Mouse (Mus musculus) forebrain, embryonic 15.5 days (tissue): ENCODE results near the gene Trpm3. TPM values are rescaled to one million over a fixed set of nuclear protein-coding genes. Genes with fewer than 3 reads are reported as not detected.

Experiments used
- ATAC-seq: fragments of 200-750 bp; cut with Nextera tagmentation; replicated peaks from 2 replicates; pipeline ENCODE4 v1.8.0; 2017; ENCODE audit warnings: mild to moderate bottlenecking, moderate TSS enrichment, moderate library complexity
- H3K27ac ChIP-seq: fragments of 300-500 bp; sonication (generic); replicated peaks from 2 replicates; pipeline ENCODE4 v1.5.1; 2015; ENCODE audit warnings: mild to moderate bottlenecking, inconsistent platforms
- H3K27me3 ChIP-seq: fragments of 300-500 bp; sonication (generic); 2 replicates; pipeline ENCODE4 v1.6.1; 2015; ENCODE audit warnings: inconsistent platforms
- H3K36me3 ChIP-seq: fragments of 300-500 bp; sonication (generic); 2 replicates; pipeline ENCODE4 v1.6.1; 2015; ENCODE audit warnings: mild to moderate bottlenecking, inconsistent platforms
- H3K4me1 ChIP-seq: fragments of 300-500 bp; sonication (generic); 2 replicates; pipeline ENCODE4 v1.6.1; 2015; ENCODE audit warnings: inconsistent platforms
- H3K4me2 ChIP-seq: fragments of 300-500 bp; sonication (generic); replicated peaks from 2 replicates; pipeline ENCODE4 v1.6.1; 2015; ENCODE audit warnings: mild to moderate bottlenecking, inconsistent platforms
- H3K4me3 ChIP-seq: fragments of 300-500 bp; sonication (generic); 2 replicates; pipeline ENCODE4 v1.5.1; 2015; ENCODE audit warnings: mild to moderate bottlenecking, inconsistent platforms
- H3K9ac ChIP-seq: fragments of 300-500 bp; sonication (generic); replicated peaks from 2 replicates; pipeline ENCODE4 v1.6.1; 2015; ENCODE audit warnings: mild to moderate bottlenecking, inconsistent platforms
- H3K9me3 ChIP-seq: fragments of 300-500 bp; sonication (generic); 2 replicates; pipeline ENCODE4 v1.6.1; 2016; ENCODE audit warnings: inconsistent platforms
- WGBS: fragments of 180-500 bp; shearing (Covaris S2); methylation state at CpG from one replicate; pipeline ENCODE4 v1.1.7; 2015; ENCODE audit warnings: mixed read lengths; 5-methylcytosine and 5-hydroxymethylcytosine counted together
- polyA plus RNA-seq: library from polyadenylated mRNA; unstranded; fragments of >200 nt; fragmentation: Nextera tagmentation; extraction: Ambion mirVana; gene quantifications from 2 replicates; pipeline ENCODE4 v1.2.1, GENCODE M21; 2015

The Trpm3 gene
- polyA plus RNA-seq, 1 experiment from 2014 or later = 21.6 TPM

- no peak overlapping the region for H3K4me3 ChIP-seq
- H3K36me3 ChIP-seq = no peaks in the 10 kb centered on the region
- H3K9ac ChIP-seq = no peak overlapping the region
- no peak overlapping the region for H3K4me2 ChIP-seq
- H3K27ac ChIP-seq = no peak overlapping the region
- no peaks in the 10 kb centered on the region for H3K9me3 ChIP-seq
- 82% methylated on average over 4 of the region's 4 CpGs for WGBS
- H3K27me3 ChIP-seq = no peaks in the 10 kb centered on the region
- H3K4me1 ChIP-seq = no peaks in the 10 kb centered on the region
- ATAC-seq = no peak
These were observed 855.1 kb downstream of the Trpm3 start for GRCm38 (mm10) chr19:22993946-22994345.

DNA sequence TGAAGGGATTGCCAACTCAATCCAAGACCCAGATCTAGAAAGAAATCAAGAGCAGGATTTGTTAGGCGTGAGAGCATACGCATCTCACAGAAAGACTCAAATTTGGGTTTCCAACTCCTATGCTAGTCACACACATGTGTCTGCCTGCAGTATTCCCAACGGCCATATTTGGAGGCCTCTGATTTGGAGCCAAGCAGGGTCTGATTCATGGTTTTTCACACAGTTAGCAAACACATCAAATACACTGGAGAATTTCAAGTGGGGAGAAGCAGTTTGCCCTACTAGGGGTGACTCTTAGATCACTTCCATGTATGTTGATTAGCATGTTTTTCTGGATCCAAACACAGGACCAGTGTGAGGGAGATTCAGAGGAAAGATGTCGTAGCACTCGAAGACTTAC, 855.7 kb downstream of the Trpm3 start:
- H3K36me3 ChIP-seq = no peaks in the 10 kb centered on the region
- no peaks in the 10 kb centered on the region for H3K9me3 ChIP-seq
- no peak overlapping the region for H3K27ac ChIP-seq
- 94% methylated on average over 5 of the region's 5 CpGs for WGBS
- ATAC-seq = no peak
- no peak overlapping the region for H3K4me2 ChIP-seq
- no peaks in the 10 kb centered on the region for H3K4me1 ChIP-seq
- H3K4me3 ChIP-seq = no peak overlapping the region
- no peaks in the 10 kb centered on the region for H3K27me3 ChIP-seq
- H3K9ac ChIP-seq = no peak overlapping the region

DNA sequence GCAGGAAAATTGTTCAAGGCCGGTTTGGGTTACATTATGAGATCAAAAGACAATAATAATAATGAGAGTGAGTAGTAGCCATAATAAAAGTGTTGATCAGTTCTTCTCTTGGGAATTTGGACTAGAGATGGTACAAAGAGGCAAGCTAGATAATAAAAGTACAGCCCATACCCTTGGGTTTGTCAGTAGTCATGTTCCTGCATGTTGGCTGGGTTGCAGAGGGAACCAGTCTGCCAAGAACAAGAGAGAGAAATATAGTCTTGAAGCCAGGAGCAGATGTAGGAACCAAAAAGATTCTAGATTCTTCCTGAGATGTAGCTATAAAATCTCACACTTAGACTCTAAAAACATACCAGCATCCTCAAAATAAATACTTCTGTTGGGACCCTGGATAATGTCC, 861.4 kb downstream of the Trpm3 start:
- Histone ChIP-seq H3K4me2 (no peak overlapping the region), H3K27me3 (no peaks in the 10 kb centered on the region), H3K36me3 (no peaks in the 10 kb centered on the region), H3K9ac (no peak overlapping the region), H3K4me1 (no peaks in the 10 kb centered on the region), H3K9me3 (no peaks in the 10 kb centered on the region), H3K4me3 (no peak overlapping the region), H3K27ac (no peak overlapping the region)
- 100% methylated on average over 1 of the region's 1 CpGs for WGBS
- no peak for ATAC-seq

- Histone ChIP-seq H3K27me3 (no peaks in the 10 kb centered on the region), H3K4me2 (no peak overlapping the region), H3K4me3 (no peak overlapping the region), H3K4me1 (peaks cover 11% of the 10 kb centered on the region), H3K9me3 (no peaks in the 10 kb centered on the region), H3K36me3 (no peaks in the 10 kb centered on the region), H3K9ac (no peak overlapping the region), H3K27ac (no peak overlapping the region)
- ATAC-seq = no peak
- WGBS = 54% methylated on average over 8 of the region's 8 CpGs
These were observed 865.0 kb downstream of the Trpm3 start for GRCm38 (mm10) chr19:23003861-23004260.

- H3K27me3 ChIP-seq = no peaks in the 10 kb centered on the region
- H3K27ac ChIP-seq = no peak overlapping the region
- WGBS = 91% methylated on average over 7 of the region's 7 CpGs
- no peak overlapping the region for H3K4me3 ChIP-seq
- ATAC-seq = no peak
- no peaks in the 10 kb centered on the region for H3K36me3 ChIP-seq
- H3K4me1 ChIP-seq = peaks cover 11% of the 10 kb centered on the region
- no peaks in the 10 kb centered on the region for H3K9me3 ChIP-seq
- no peak overlapping the region for H3K9ac ChIP-seq
- no peak overlapping the region for H3K4me2 ChIP-seq
These were observed 867.0 kb downstream of the Trpm3 start for GRCm38 (mm10) chr19:23005851-23006250.

GRCm38 (mm10) chr19:23006517-23007273, 867.8 kb downstream of the Trpm3 start:
- H3K27ac ChIP-seq = no peak overlapping the region
- ATAC-seq = peak; percentile 64; the same call in 1 of the 2 replicates
- H3K4me2 ChIP-seq = no peak overlapping the region
- no peak overlapping the region for H3K9ac ChIP-seq
- H3K36me3 ChIP-seq = no peaks in the 10 kb centered on the region
- WGBS = 50% methylated on average over 11 of the region's 11 CpGs
- H3K4me3 ChIP-seq = no peak overlapping the region
- no peaks in the 10 kb centered on the region for H3K9me3 ChIP-seq
- H3K27me3 ChIP-seq = no peaks in the 10 kb centered on the region
- peaks cover 11% of the 10 kb centered on the region for H3K4me1 ChIP-seq

GRCm38 (mm10) chr19:23013695-23014094, 874.8 kb downstream of the Trpm3 start:
- Histone ChIP-seq H3K27ac (no peak overlapping the region), H3K36me3 (no peaks in the 10 kb centered on the region), H3K4me2 (no peak overlapping the region), H3K4me3 (no peak overlapping the region), H3K9ac (no peak overlapping the region), H3K27me3 (no peaks in the 10 kb centered on the region), H3K9me3 (no peaks in the 10 kb centered on the region), H3K4me1 (no peaks in the 10 kb centered on the region)
- no peak for ATAC-seq
- no CpG with 5 or more reads among the region's 2 CpGs for WGBS

- no peak overlapping the region for H3K27ac ChIP-seq
- no peaks in the 10 kb centered on the region for H3K4me1 ChIP-seq
- H3K4me2 ChIP-seq = no peak overlapping the region
- H3K27me3 ChIP-seq = no peaks in the 10 kb centered on the region
- no peak for ATAC-seq
- WGBS = 53% methylated on average over 3 of the region's 3 CpGs
- H3K4me3 ChIP-seq = no peak overlapping the region
- H3K9me3 ChIP-seq = no peaks in the 10 kb centered on the region
- H3K36me3 ChIP-seq = no peaks in the 10 kb centered on the region
- no peak overlapping the region for H3K9ac ChIP-seq
These were observed 876.7 kb downstream of the Trpm3 start for GRCm38 (mm10) chr19:23015516-23015915.

DNA sequence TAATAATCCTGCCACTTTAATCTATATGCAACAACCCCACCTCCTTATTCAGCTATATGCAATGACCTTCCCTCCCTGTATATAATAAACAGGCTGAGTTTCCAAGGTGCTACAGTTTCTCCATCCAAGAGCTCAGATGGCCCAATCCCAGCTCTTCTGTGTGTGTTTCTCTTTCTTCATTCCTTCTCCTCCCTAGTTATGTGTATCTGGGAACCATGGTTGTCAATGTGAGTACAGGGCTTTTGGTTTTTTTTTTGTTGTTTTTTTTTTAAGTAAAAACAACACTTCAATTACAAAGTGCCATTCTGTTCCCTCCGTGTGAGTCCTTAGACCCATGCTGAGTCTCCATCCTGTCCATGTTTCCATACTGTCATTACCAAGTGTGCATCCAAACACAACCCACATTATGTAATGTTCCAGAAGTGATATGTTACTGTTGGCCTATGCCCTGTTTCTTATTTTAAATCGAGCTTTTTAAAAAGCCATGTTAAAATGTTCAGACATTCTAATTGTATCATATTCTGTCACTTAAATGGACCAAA, 879.4 kb downstream of the Trpm3 start:
- Histone ChIP-seq H3K9ac (no peak overlapping the region), H3K9me3 (no peaks in the 10 kb centered on the region), H3K27me3 (no peaks in the 10 kb centered on the region), H3K4me3 (no peak overlapping the region), H3K27ac (no peak overlapping the region), H3K4me2 (no peak overlapping the region), H3K4me1 (no peaks in the 10 kb centered on the region), H3K36me3 (no peaks in the 10 kb centered on the region)
- no peak for ATAC-seq
- 79% methylated on average over 2 of the region's 2 CpGs for WGBS

DNA sequence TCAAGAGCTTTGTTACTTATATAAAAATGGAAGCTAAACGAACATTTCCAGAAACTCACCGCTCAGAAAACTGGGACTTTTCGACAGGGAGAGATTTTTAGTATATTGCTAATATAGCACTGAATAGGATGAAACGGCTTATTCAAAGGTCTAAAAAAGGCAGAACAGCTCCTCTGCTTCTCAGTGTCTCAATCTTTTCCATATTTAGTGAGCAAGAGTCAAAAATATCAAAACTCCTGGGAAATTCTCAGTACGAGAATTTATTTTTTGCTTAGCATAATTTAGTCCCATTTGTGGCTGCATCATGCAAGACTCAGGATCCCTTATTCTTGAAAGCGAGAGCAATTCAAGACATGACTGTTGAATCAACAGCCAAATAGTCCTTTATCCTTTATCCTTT, 884.1 kb downstream of the Trpm3 start:
- ATAC-seq = no peak
- no peak overlapping the region for H3K27ac ChIP-seq
- no peaks in the 10 kb centered on the region for H3K4me1 ChIP-seq
- no peak overlapping the region for H3K4me2 ChIP-seq
- H3K36me3 ChIP-seq = no peaks in the 10 kb centered on the region
- 93% methylated on average over 6 of the region's 6 CpGs for WGBS
- no peaks in the 10 kb centered on the region for H3K9me3 ChIP-seq
- H3K27me3 ChIP-seq = no peaks in the 10 kb centered on the region
- no peak overlapping the region for H3K4me3 ChIP-seq
- H3K9ac ChIP-seq = no peak overlapping the region

- Histone ChIP-seq H3K4me3 (no peak overlapping the region), H3K9me3 (no peaks in the 10 kb centered on the region), H3K4me2 (no peak overlapping the region), H3K9ac (no peak overlapping the region), H3K36me3 (no peaks in the 10 kb centered on the region), H3K27ac (no peak overlapping the region), H3K27me3 (no peaks in the 10 kb centered on the region), H3K4me1 (no peaks in the 10 kb centered on the region)
- WGBS = 77% methylated on average over 7 of the region's 7 CpGs
- ATAC-seq = no peak
These were observed 884.6 kb downstream of the Trpm3 start for GRCm38 (mm10) chr19:23023316-23023960.

DNA sequence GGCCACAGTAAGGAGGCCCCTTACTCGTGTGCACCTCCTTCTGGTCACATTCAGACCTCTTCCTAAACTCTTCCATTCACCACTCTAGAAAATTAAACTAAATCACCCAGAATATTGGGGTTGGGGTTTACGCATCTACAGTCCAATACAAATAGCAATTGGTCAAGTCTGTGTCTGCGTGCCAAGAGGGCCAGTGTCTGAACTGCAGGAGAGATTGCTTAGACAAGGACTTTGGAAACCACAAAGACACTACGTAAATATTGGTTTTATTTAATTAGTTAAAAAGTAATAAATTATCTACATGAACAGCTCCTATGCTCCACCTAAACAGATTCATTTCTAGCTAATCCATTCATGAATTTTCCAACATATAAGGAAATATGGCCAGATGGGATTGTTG, 886.0 kb downstream of the Trpm3 start:
- H3K27me3 ChIP-seq = no peaks in the 10 kb centered on the region
- no peak overlapping the region for H3K27ac ChIP-seq
- H3K9me3 ChIP-seq = no peaks in the 10 kb centered on the region
- no peak overlapping the region for H3K9ac ChIP-seq
- ATAC-seq = no peak
- no peak overlapping the region for H3K4me3 ChIP-seq
- 90% methylated on average over 4 of the region's 4 CpGs for WGBS
- H3K4me1 ChIP-seq = no peaks in the 10 kb centered on the region
- no peaks in the 10 kb centered on the region for H3K36me3 ChIP-seq
- no peak overlapping the region for H3K4me2 ChIP-seq
